15 mouse cellular contexts compared by ENCODE assay signal in genomic region chr4:154269520-154269919, GRCm38 (mm10). TPM values are rescaled to one million over a fixed set of nuclear protein-coding genes. Genes with fewer than 3 reads are reported as not detected.
DNase-seq lines count a peak whose midpoint lies in the region; ATAC-seq and TF ChIP-seq lines count a peak whose summit lies in the region.
"Had no signal": no experiment of that assay in that cellular context is flagged by ENCODE, and none has a peak within 500 bp of the region (broad histone marks: within the 10 kb centered on the region; RNA-seq: fewer than 3 reads in every experiment).

No protein-coding gene starts in this region.

- H3K4me3 ChIP-seq in heart, embryonic 15.5 days: no peak overlapping the region
- H3K4me3 ChIP-seq in embryonic facial prominence, embryonic 10.5 days: no peak overlapping the region
- 0 out of 2 replicates have a peak overlapping the region, but pooled peaks have one; percentile 10 for H3K4me3 ChIP-seq in kidney, embryonic 15.5 days (replicated peaks)
- H3K4me3 ChIP-seq in lung, postnatal 0 days (ENCODE audit: low read depth, low read length): no peak overlapping the region
- H3K4me3 ChIP-seq in liver, postnatal 0 days (ENCODE audit: low read depth, low read length): no peak overlapping the region
- H3K4me3 ChIP-seq: gastrocnemius, adult 2 months had no signal

- H3K9ac ChIP-seq in heart, embryonic 15.5 days: no peak overlapping the region
- no peak overlapping the region for H3K9ac ChIP-seq in kidney, embryonic 15.5 days
- no peak overlapping the region for H3K9ac ChIP-seq in lung, postnatal 0 days (replicated peaks; ENCODE audit: low read depth)
- no peak overlapping the region for H3K9ac ChIP-seq in liver, postnatal 0 days (replicated peaks)
- H3K9ac ChIP-seq: liver, embryonic 14.5 days had no signal

- TF ChIP-seq EP300 in lung, postnatal 0 days (IDR thresholded peaks at IDR 0.05): no peak
- no peak for TF ChIP-seq EP300 in liver, postnatal 0 days (IDR thresholded peaks at IDR 0.05; ENCODE audit: low read depth)

- H3K4me1 ChIP-seq in heart, embryonic 15.5 days (replicated peaks): no peaks in the 10 kb centered on the region; the same call in 1 of the 2 replicates
- H3K4me1 ChIP-seq in embryonic facial prominence, embryonic 10.5 days: peaks cover 17% of the 10 kb centered on the region
- H3K4me1 ChIP-seq in kidney, embryonic 15.5 days: peaks cover 15% of the 10 kb centered on the region; the same call in 1 of the 2 replicates
- H3K4me1 ChIP-seq in lung, postnatal 0 days (ENCODE audit: insufficient read depth, low read depth, low read length): 0 out of 2 replicates have a peak, but pooled peaks cover 5% of the 10 kb centered on the region
- H3K4me1 ChIP-seq in liver, postnatal 0 days (ENCODE audit: insufficient read depth): no peaks in the 10 kb centered on the region

- H3K4me2 ChIP-seq in heart, embryonic 15.5 days: no peak overlapping the region
- peak overlapping the region; percentile 39 for H3K4me2 ChIP-seq in kidney, embryonic 15.5 days
- H3K4me2 ChIP-seq in lung, postnatal 0 days (replicated peaks; ENCODE audit: low read depth, low read length): no peak overlapping the region
- no peak overlapping the region for H3K4me2 ChIP-seq in liver, postnatal 0 days (ENCODE audit: low read depth, low read length)

- ATAC-seq in heart, embryonic 15.5 days (replicated peaks; ENCODE audit: insufficient number of reproducible peaks, insufficient read depth, low FRiP score, low read depth): peak; percentile 32; the same call in 1 of the 2 replicates
- peak; percentile 84 for ATAC-seq in kidney, embryonic 15.5 days (replicated peaks; ENCODE audit: low FRiP score)
- peak; percentile 79 for ATAC-seq in lung, postnatal 0 days
- no peak for ATAC-seq in liver, postnatal 0 days

- 43% methylated on average over 10 of the region's 10 CpGs for WGBS in heart, embryonic 15.5 days
- WGBS in embryonic facial prominence, embryonic 10.5 days: 46% methylated on average over 10 of the region's 10 CpGs
- WGBS in kidney, embryonic 15.5 days: 56% methylated on average over 10 of the region's 10 CpGs
- WGBS in lung, postnatal 0 days: 31% methylated on average over 10 of the region's 10 CpGs
- WGBS in liver, postnatal 0 days (ENCODE audit: insufficient replicate concordance): 63% methylated on average over 10 of the region's 10 CpGs

- no peak for DNase-seq in heart, postnatal 4 days
- DNase-seq in embryonic facial prominence, embryonic 10.5 days (ENCODE audit: low spot score): peak; percentile 65
- DNase-seq in lung, postnatal 0 days (ENCODE audit: low spot score): peak; percentile 51
- DNase-seq in MN1 (ENCODE audit: low spot score) (no peak), liver (no peak)
- DNase-seq in liver, postnatal 0 days: no peak
- DNase-seq: adrenal gland, postnatal 36 days; B cell, adult 2 months; cerebellum, adult 8-10 months; gastrocnemius, adult 2 months; midbrain, embryonic 14.5 days; right cerebral cortex, postnatal 25 days had no signal

- no peak overlapping the region for H3K27ac ChIP-seq in heart, embryonic 15.5 days
- H3K27ac ChIP-seq in embryonic facial prominence, embryonic 10.5 days (replicated peaks): peak overlapping the region; percentile 70
- peak overlapping the region; percentile 80 for H3K27ac ChIP-seq in kidney, embryonic 15.5 days
- 0 out of 2 replicates have a peak overlapping the region, but pooled peaks have one; percentile 9 for H3K27ac ChIP-seq in lung, postnatal 0 days (ENCODE audit: low read length)
- no peak overlapping the region for H3K27ac ChIP-seq in liver, postnatal 0 days (ENCODE audit: low read depth)
- H3K27ac ChIP-seq: gastrocnemius, adult 2 months; liver, embryonic 14.5 days had no signal

- no peaks in the 10 kb centered on the region for H3K27me3 ChIP-seq in heart, embryonic 15.5 days
- no peaks in the 10 kb centered on the region for H3K27me3 ChIP-seq in embryonic facial prominence, embryonic 10.5 days (replicated peaks; ENCODE audit: low read depth, poor library complexity, severe bottlenecking)
- no peaks in the 10 kb centered on the region for H3K27me3 ChIP-seq in kidney, embryonic 15.5 days
- H3K27me3 ChIP-seq in lung, postnatal 0 days (replicated peaks; ENCODE audit: insufficient read depth, low read length): no peaks in the 10 kb centered on the region
- H3K27me3 ChIP-seq in liver, postnatal 0 days (ENCODE audit: insufficient read depth, low read length): no peaks in the 10 kb centered on the region

- H3K36me3 ChIP-seq in heart, embryonic 15.5 days: no peaks in the 10 kb centered on the region; the same call in 1 of the 2 replicates
- peaks cover 88% of the 10 kb centered on the region for H3K36me3 ChIP-seq in embryonic facial prominence, embryonic 10.5 days (replicated peaks)
- H3K36me3 ChIP-seq in kidney, embryonic 15.5 days: no peaks in the 10 kb centered on the region; the same call in 1 of the 2 replicates
- H3K36me3 ChIP-seq in lung, postnatal 0 days (ENCODE audit: insufficient read depth, low read length): no peaks in the 10 kb centered on the region
- no peaks in the 10 kb centered on the region for H3K36me3 ChIP-seq in liver, postnatal 0 days (replicated peaks; ENCODE audit: insufficient read depth, low read length)

- no peaks in the 10 kb centered on the region for H3K9me3 ChIP-seq in heart, embryonic 15.5 days (replicated peaks)
- no peaks in the 10 kb centered on the region for H3K9me3 ChIP-seq in embryonic facial prominence, embryonic 10.5 days
- H3K9me3 ChIP-seq in kidney, embryonic 15.5 days (replicated peaks): no peaks in the 10 kb centered on the region
- no peaks in the 10 kb centered on the region for H3K9me3 ChIP-seq in lung, postnatal 0 days (ENCODE audit: low read length)
- H3K9me3 ChIP-seq in liver, postnatal 0 days (ENCODE audit: low read length): no peaks in the 10 kb centered on the region

- TF ChIP-seq CTCF in lung, postnatal 0 days (IDR thresholded peaks at IDR 0.05): peak; percentile 21
- TF ChIP-seq CTCF in liver, postnatal 0 days (IDR thresholded peaks at IDR 0.05; ENCODE audit: low read depth): no peak

RNA-seq across cellular contexts. Expression of gene Arhgef16, which starts 32.0 kb away (rescaled TPM):
- 1.8 and 5.7 TPM in 2 replicates for polyA plus RNA-seq in heart, embryonic 15.5 days (2015; fragmentation: Nextera tagmentation; extraction: Ambion mirVana)
- 1 to 10 TPM in 1 of 2 experiments, under 1 TPM in 1; 0.99 to 1.0 TPM for total RNA-seq in heart, postnatal 4 days (2021)
- polyA plus RNA-seq in embryonic facial prominence, embryonic 10.5 days (2016; fragmentation: Nextera tagmentation; extraction: Ambion mirVana): 9.9 and 10.3 TPM in 2 replicates
- 32.2 and 34.2 TPM in 2 replicates for polyA plus RNA-seq in kidney, embryonic 15.5 days (2015; fragmentation: Nextera tagmentation; extraction: Ambion mirVana)
- polyA plus RNA-seq in lung, postnatal 0 days (2015; fragmentation: Nextera tagmentation; extraction: Ambion mirVana): 15.9 and 20.2 TPM in 2 replicates
- 3.2 and 4.3 TPM in 2 replicates for polyA plus RNA-seq in liver, postnatal 0 days (2015; fragmentation: Nextera tagmentation; extraction: Ambion mirVana)

Comparison
In these comparisons a context has a peak if more than half of its experiments do, and no peak if none do; other contexts are left out.
1. H3K27ac ChIP-seq: peak in embryonic facial prominence, embryonic 10.5 days (single experiment), kidney, embryonic 15.5 days (single experiment) and lung, postnatal 0 days (single experiment); none in heart, embryonic 15.5 days (single experiment) and liver, postnatal 0 days (single experiment).
2. DNase-seq: peak in embryonic facial prominence, embryonic 10.5 days (single experiment) and lung, postnatal 0 days (single experiment); none in heart, postnatal 4 days (single experiment), MN1 (single experiment), liver, postnatal 0 days (single experiment) and liver (single experiment).